In genomic region chr17:33645073-33645472, GRCm38 (mm10) we compare ENCODE assay signal across 18 mouse cellular contexts. TPM values are rescaled to one million over a fixed set of nuclear protein-coding genes. Genes with fewer than 3 reads are reported as not detected.
"Had no signal": no experiment of that assay in that cellular context is flagged by ENCODE, and none has a peak within 500 bp of the region (broad histone marks: within the 10 kb centered on the region; RNA-seq: fewer than 3 reads in every experiment).

No protein-coding gene starts in this region.

- H3K27me3 ChIP-seq: kidney, embryonic 15.5 days; limb, embryonic 12.5 days; limb, embryonic 15.5 days; liver, embryonic 12.5 days; liver, embryonic 15.5 days had no signal

- H3K9me3 ChIP-seq: kidney, embryonic 15.5 days; limb, embryonic 12.5 days; limb, embryonic 15.5 days; liver, embryonic 12.5 days; liver, embryonic 15.5 days had no signal

- H3K4me1 ChIP-seq: kidney, embryonic 15.5 days; limb, embryonic 12.5 days; limb, embryonic 15.5 days had no signal

- H3K27ac ChIP-seq: kidney, embryonic 15.5 days; left cerebral cortex, adult 2 months; limb, embryonic 12.5 days; limb, embryonic 15.5 days; liver, embryonic 12.5 days; liver, embryonic 15.5 days had no signal

- H3K4me3 ChIP-seq: kidney, embryonic 15.5 days; left cerebral cortex, adult 2 months; limb, embryonic 12.5 days; limb, embryonic 15.5 days; liver, embryonic 12.5 days; liver, embryonic 15.5 days had no signal

- H3K4me2 ChIP-seq: kidney, embryonic 15.5 days; limb, embryonic 12.5 days; limb, embryonic 15.5 days; liver, embryonic 12.5 days; liver, embryonic 15.5 days; midbrain, embryonic 11.5 days had no signal

- DNase-seq: kidney, postnatal 10 days; kidney, postnatal 36 days; layer of hippocampus, postnatal 36 days; lung, adult 2 months; lung, postnatal 14 days; lung, postnatal 4 days; midbrain, embryonic 14.5 days; thymus, adult 18-20 months; thymus, postnatal 36 days had no signal

- H3K9ac ChIP-seq: kidney, embryonic 15.5 days; limb, embryonic 12.5 days; limb, embryonic 15.5 days; liver, embryonic 12.5 days; liver, embryonic 15.5 days had no signal

- ATAC-seq: liver, embryonic 12.5 days had no signal

RNA-seq across cellular contexts. Expression of gene Pram1, which starts 7.2 kb away (rescaled TPM):
- total RNA-seq: megakaryocyte-erythroid progenitor cell, adult 5-6 weeks; midbrain, postnatal 0 days had no signal
- polyA plus RNA-seq: kidney, embryonic 15.5 days; lung, adult 2 months had no signal
